ENCODE assay signal across 18 mouse cellular contexts in the genomic region with DNA sequence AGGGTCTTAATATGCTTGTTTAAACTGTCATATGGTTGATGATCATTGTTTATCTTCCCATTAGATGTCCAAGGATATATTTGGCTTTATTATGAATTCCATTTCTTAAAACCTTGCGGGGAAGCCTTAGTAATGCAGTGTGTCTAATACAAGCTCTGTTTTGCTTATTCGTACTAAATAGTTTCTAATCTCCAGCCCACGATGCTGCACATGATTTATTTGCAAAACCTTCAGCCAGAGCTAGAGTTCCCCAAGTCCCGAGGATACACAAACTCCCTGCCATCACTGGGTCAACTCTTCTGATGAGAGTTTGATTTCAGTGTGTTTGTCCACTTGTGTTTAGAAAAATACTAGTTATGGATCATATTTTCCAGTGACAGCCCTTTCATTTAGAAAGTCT. TPM values are rescaled to one million over a fixed set of nuclear protein-coding genes. Genes with fewer than 3 reads are reported as not detected.
DNase-seq lines count a peak whose midpoint lies in the region; ATAC-seq and TF ChIP-seq lines count a peak whose summit lies in the region.
"Had no signal": no experiment of that assay in that cellular context is flagged by ENCODE, and none has a peak within 500 bp of the region (broad histone marks: within the 10 kb centered on the region; RNA-seq: fewer than 3 reads in every experiment).

No protein-coding gene starts in this region.

- no peak overlapping the region for H3K9ac ChIP-seq in lung, embryonic 14.5 days
- H3K9ac ChIP-seq in lung, embryonic 16.5 days (ENCODE audit: low read length) = no peak overlapping the region
- H3K9ac ChIP-seq in stomach, postnatal 0 days (ENCODE audit: low read length) = no peak overlapping the region
- H3K9ac ChIP-seq: embryonic facial prominence, embryonic 12.5 days; forebrain, embryonic 13.5 days; forebrain, embryonic 15.5 days had no signal

- H3K27me3 ChIP-seq in lung, embryonic 14.5 days (ENCODE audit: insufficient read depth, low read length) = no peaks in the 10 kb centered on the region
- H3K27me3 ChIP-seq in lung, embryonic 16.5 days (ENCODE audit: control insufficient read depth, insufficient read depth, low read depth, low read length) = no peaks in the 10 kb centered on the region
- no peaks in the 10 kb centered on the region for H3K27me3 ChIP-seq in stomach, postnatal 0 days (ENCODE audit: control insufficient read depth, insufficient read depth, low read length)
- H3K27me3 ChIP-seq: embryonic facial prominence, embryonic 12.5 days; forebrain, embryonic 13.5 days; forebrain, embryonic 15.5 days had no signal

- no peak overlapping the region for H3K4me3 ChIP-seq in lung, embryonic 14.5 days (ENCODE audit: low read depth, low read length)
- no peak overlapping the region for H3K4me3 ChIP-seq in lung, embryonic 16.5 days (ENCODE audit: low read length)
- no peak overlapping the region for H3K4me3 ChIP-seq in stomach, postnatal 0 days (ENCODE audit: low read depth, low read length)
- H3K4me3 ChIP-seq: embryonic facial prominence, embryonic 10.5 days; embryonic facial prominence, embryonic 12.5 days; forebrain, embryonic 13.5 days; forebrain, embryonic 15.5 days had no signal

- H3K4me1 ChIP-seq in lung, embryonic 14.5 days (ENCODE audit: insufficient read depth) = peaks cover 3% of the 10 kb centered on the region
- H3K4me1 ChIP-seq in lung, embryonic 16.5 days (replicated peaks; ENCODE audit: control insufficient read depth, insufficient read depth, low read length) = peaks cover 5% of the 10 kb centered on the region
- H3K4me1 ChIP-seq in stomach, postnatal 0 days (replicated peaks; ENCODE audit: control insufficient read depth, insufficient read depth) = no peaks in the 10 kb centered on the region
- H3K4me1 ChIP-seq: embryonic facial prominence, embryonic 10.5 days; embryonic facial prominence, embryonic 12.5 days; forebrain, embryonic 13.5 days; forebrain, embryonic 15.5 days had no signal

- H3K9me3 ChIP-seq in lung, embryonic 14.5 days (ENCODE audit: low read depth, low read length) = peaks cover 11% of the 10 kb centered on the region; the same call in 1 of the 2 replicates
- H3K9me3 ChIP-seq in lung, embryonic 16.5 days (ENCODE audit: control insufficient read depth, low read length) = peaks cover 5% of the 10 kb centered on the region; the same call in 1 of the 2 replicates
- H3K9me3 ChIP-seq in stomach, postnatal 0 days (ENCODE audit: control insufficient read depth, low read length) = no peaks in the 10 kb centered on the region
- H3K9me3 ChIP-seq: embryonic facial prominence, embryonic 12.5 days; forebrain, embryonic 15.5 days had no signal

- ATAC-seq in lung, embryonic 14.5 days (ENCODE audit: insufficient read depth) = no peak
- ATAC-seq in lung, embryonic 16.5 days (ENCODE audit: low read depth) = peak; percentile 45
- ATAC-seq in stomach, postnatal 0 days (ENCODE audit: low FRiP score, low TSS enrichment) = no peak
- ATAC-seq: forebrain, embryonic 13.5 days; forebrain, embryonic 15.5 days had no signal

- 35% methylated on average over 4 of the region's 4 CpGs for WGBS in lung, embryonic 14.5 days
- WGBS in lung, embryonic 16.5 days = 38% methylated on average over 4 of the region's 4 CpGs
- WGBS in stomach, postnatal 0 days = 32% methylated on average over 4 of the region's 4 CpGs

- TF ChIP-seq CTCF in lung, embryonic 14.5 days (IDR thresholded peaks at IDR 0.05; ENCODE audit: low read depth) = no peak
- TF ChIP-seq CTCF in stomach, postnatal 0 days (IDR thresholded peaks at IDR 0.05; ENCODE audit: low read depth) = peak; percentile 12; the same call in 1 of the 2 replicates

- no peaks in the 10 kb centered on the region for H3K36me3 ChIP-seq in lung, embryonic 14.5 days (ENCODE audit: insufficient read depth)
- no peaks in the 10 kb centered on the region for H3K36me3 ChIP-seq in lung, embryonic 16.5 days (ENCODE audit: control insufficient read depth, insufficient read depth, low read length)
- no peaks in the 10 kb centered on the region for H3K36me3 ChIP-seq in stomach, postnatal 0 days (ENCODE audit: control insufficient read depth, insufficient read depth, low read length)
- H3K36me3 ChIP-seq: embryonic facial prominence, embryonic 10.5 days; embryonic facial prominence, embryonic 12.5 days; forebrain, embryonic 15.5 days had no signal

- H3K27ac ChIP-seq in lung, embryonic 14.5 days (ENCODE audit: low read depth) = peak overlapping the region; percentile 69; the same call in 1 of the 2 replicates
- no peak overlapping the region; the same call in 1 of the 2 replicates for H3K27ac ChIP-seq in lung, embryonic 16.5 days (ENCODE audit: low read length)
- no peak overlapping the region for H3K27ac ChIP-seq in stomach, postnatal 0 days (replicated peaks)
- H3K27ac ChIP-seq: embryonic facial prominence, embryonic 10.5 days; embryonic facial prominence, embryonic 12.5 days; forebrain, embryonic 13.5 days; forebrain, embryonic 15.5 days had no signal

- no peak overlapping the region for H3K4me2 ChIP-seq in lung, embryonic 14.5 days
- H3K4me2 ChIP-seq in lung, embryonic 16.5 days (ENCODE audit: low read depth, low read length) = no peak overlapping the region
- no peak overlapping the region for H3K4me2 ChIP-seq in stomach, postnatal 0 days (replicated peaks; ENCODE audit: low read depth)
- H3K4me2 ChIP-seq: embryonic facial prominence, embryonic 12.5 days; forebrain, embryonic 13.5 days; forebrain, embryonic 15.5 days had no signal

- DNase-seq in lung, embryonic 14.5 days = peak; percentile 58
- DNase-seq in lung, postnatal 4 days = no peak
- DNase-seq in lung, postnatal 25 days (ENCODE audit: low spot score) = no peak
- DNase-seq in stomach, postnatal 0 days (ENCODE audit: low spot score) = no peak
- no peak for DNase-seq in kidney, postnatal 14 days
- DNase-seq: adrenal gland, adult 2 months; adrenal gland, postnatal 10 days; adrenal gland, postnatal 25 days; cerebellum, adult 11 months; cerebellum, adult 2 months; cerebellum, adult 9-10 months; cerebellum, postnatal 10 days; cerebellum, postnatal 25 days had no signal

- no peak for TF ChIP-seq EP300 in stomach, postnatal 0 days (optimal IDR thresholded peaks at IDR 0.05)

RNA-seq across cellular contexts. Expression of a gene that starts 46.4 kb away (rescaled TPM):
- polyA plus RNA-seq in lung, embryonic 14.5 days (2014; fragmentation: Nextera tagmentation; extraction: Ambion mirVana) = 55.0 and 57.4 TPM in 2 replicates
- 23.7 and 24.7 TPM in 2 replicates for polyA plus RNA-seq in lung, embryonic 16.5 days (2015; fragmentation: Nextera tagmentation; extraction: Ambion mirVana)
- polyA plus RNA-seq in stomach, postnatal 0 days (2015; fragmentation: Nextera tagmentation; extraction: Ambion mirVana) = 12.0 and 12.8 TPM in 2 replicates
